Mouse (Mus musculus) cerebellum, adult 9-10 months (tissue): Measurements from ENCODE around the gene Dis3l2.

Experiments used
- DNase-seq: peaks from one replicate; pipeline ENCODE4 v3.0.0; 2022

The Dis3l2 gene

GRCm38 (mm10) chr1:87020714-87021113 lies 317.1 kb downstream of the Dis3l2 start:
- no peak for DNase-seq

- DNase-seq: no peak
Observed at GRCm38 (mm10) chr1:87021584-87021983, 318.0 kb downstream of the Dis3l2 start.

GRCm38 (mm10) chr1:87023291-87024170 lies 319.9 kb downstream of the Dis3l2 start:
- no peak for DNase-seq

GRCm38 (mm10) chr1:87025021-87025420 lies 321.4 kb downstream of the Dis3l2 start:
- no peak for DNase-seq

GRCm38 (mm10) chr1:87028786-87029185 lies 325.2 kb downstream of the Dis3l2 start:
- DNase-seq: peak; percentile 67

GRCm38 (mm10) chr1:87030652-87031051 lies 327.0 kb downstream of the Dis3l2 start:
- DNase-seq: no peak

- DNase-seq: peak; percentile 85
Observed at GRCm38 (mm10) chr1:87032466-87032865, 328.9 kb downstream of the Dis3l2 start.

GRCm38 (mm10) chr1:87035532-87036161 lies 332.0 kb downstream of the Dis3l2 start:
- no peak for DNase-seq

GRCm38 (mm10) chr1:87036334-87036733 lies 332.7 kb downstream of the Dis3l2 start:
- no peak for DNase-seq

- DNase-seq: no peak
Observed at GRCm38 (mm10) chr1:87038477-87039070, 335.0 kb downstream of the Dis3l2 start.

- no peak for DNase-seq
Observed at GRCm38 (mm10) chr1:87041119-87041518, 337.5 kb downstream of the Dis3l2 start.

- peak; percentile 74 for DNase-seq
Observed at GRCm38 (mm10) chr1:87041814-87042438, 338.3 kb downstream of the Dis3l2 start.

- no peak for DNase-seq
Observed at GRCm38 (mm10) chr1:87050072-87050471, 346.5 kb downstream of the Dis3l2 start.

GRCm38 (mm10) chr1:87050700-87051099 lies 347.1 kb downstream of the Dis3l2 start:
- no peak for DNase-seq

GRCm38 (mm10) chr1:87051369-87051768 lies 347.8 kb downstream of the Dis3l2 start:
- DNase-seq: no peak

GRCm38 (mm10) chr1:87057075-87057474 lies 353.5 kb downstream of the Dis3l2 start:
- DNase-seq: no peak

- DNase-seq: no peak
Observed at GRCm38 (mm10) chr1:87059042-87059665, 355.5 kb downstream of the Dis3l2 start.

- no peak for DNase-seq
Observed at GRCm38 (mm10) chr1:87060913-87061312, 357.3 kb downstream of the Dis3l2 start.

GRCm38 (mm10) chr1:87070720-87071119 lies 367.1 kb downstream of the Dis3l2 start:
- DNase-seq: no peak

GRCm38 (mm10) chr1:87073776-87074175 lies 370.2 kb downstream of the Dis3l2 start:
- DNase-seq: no peak

GRCm38 (mm10) chr1:87086196-87086595 lies 382.6 kb downstream of the Dis3l2 start:
- no peak for DNase-seq

GRCm38 (mm10) chr1:87086964-87087363 lies 383.4 kb downstream of the Dis3l2 start:
- DNase-seq: no peak

- no peak for DNase-seq
Observed at GRCm38 (mm10) chr1:87089251-87089650, 385.6 kb downstream of the Dis3l2 start.
